Mouse (Mus musculus) liver, embryonic 14.5 days (tissue): ENCODE results near the gene 4930539E08Rik.

Source experiments
- CTCF ChIP-seq: IDR thresholded peaks from 2 replicates; pipeline ENCODE4 v1.5.1; 2016; ENCODE audit warnings: antibody characterized with exemption, low read depth, control low read depth
- EP300 ChIP-seq: IDR thresholded peaks from 2 replicates; pipeline ENCODE4 v1.6.1; 2016; ENCODE audit warnings: antibody characterized with exemption, low read depth

DNA sequence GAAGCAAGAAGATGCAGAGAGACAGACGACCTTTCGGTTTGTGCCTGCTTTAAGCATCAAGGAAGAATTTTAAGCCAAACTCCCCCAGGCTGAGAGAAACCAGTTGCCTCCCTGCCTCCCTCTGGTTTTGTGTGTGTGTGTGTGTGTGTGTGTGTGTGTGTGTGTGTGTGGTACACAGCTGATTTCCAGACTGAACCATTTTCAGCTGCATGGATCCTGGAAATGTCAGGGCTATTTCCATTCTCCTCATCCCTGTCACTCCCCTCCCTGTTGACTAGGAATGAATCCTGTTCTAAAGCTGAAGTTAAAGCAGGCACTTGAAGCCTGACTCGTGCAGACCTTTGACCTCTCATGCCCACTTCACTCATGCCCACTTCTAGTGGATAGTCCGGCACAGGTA, 40.9 kb downstream of the 4930539E08Rik start:
- no peak for TF ChIP-seq CTCF
- no peak for TF ChIP-seq EP300
